Mouse (Mus musculus): ENCODE measurements at regions not wholly inside any gene's neighbourhood (a gene's known extent, or its start where the extent isn't known, plus 50 kb on each side); places are given as distances from the start of the nearest gene placed in this dataset.
A peak's percentile ranks its signal among the peaks of the same experiment; 100 is the strongest.

DNA sequence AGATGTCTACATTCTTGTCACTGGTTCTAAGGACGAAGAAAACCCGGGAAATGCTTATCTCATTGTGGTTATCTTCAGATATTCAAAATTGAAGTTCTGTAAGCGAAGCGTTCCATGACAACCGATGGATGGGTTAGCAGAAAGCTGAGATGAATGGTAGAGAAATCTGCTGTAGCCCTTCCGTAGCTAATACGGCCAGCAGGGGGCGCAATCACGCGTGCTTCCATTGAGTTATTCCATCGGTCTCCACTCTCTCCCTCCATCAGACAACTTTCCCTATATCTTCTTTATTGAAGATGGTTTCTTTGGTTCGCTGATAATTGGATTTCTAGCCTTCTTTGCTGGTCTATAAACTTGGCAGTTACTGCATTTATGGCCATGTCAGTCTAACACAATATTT, 549.5 kb downstream of the Cbln4 start:
- Histone ChIP-seq H3K4me3 (ENCODE audit: control insufficient read depth in 1 of 2, insufficient read depth in 1 of 2, low read depth in 2 of 2, low read length in 2 of 2) (no peak overlapping the region), H3K9ac (ENCODE audit: control insufficient read depth, low read depth, low read length, poor library complexity, severe bottlenecking) (no peak overlapping the region), H3K79me2 (ENCODE audit: control insufficient read depth, insufficient read depth, low read length, poor library complexity) (no peaks in the 10 kb centered on the region), H3K27me3 (ENCODE audit: control insufficient read depth in 1 of 2, insufficient read depth in 2 of 2, low read length in 2 of 2) (no peaks in the 10 kb centered on the region), H3K27ac (ENCODE audit: control insufficient read depth, low read depth, low read length) (no peak overlapping the region), H3K36me3 (ENCODE audit: control insufficient read depth in 1 of 2, insufficient read depth in 2 of 2, low read length in 2 of 2) (no peaks in the 10 kb centered on the region), H3K4me1 (ENCODE audit: control insufficient read depth in 1 of 2, insufficient read depth in 2 of 2, low read length in 2 of 2) (no peaks in the 10 kb centered on the region), H3K9me3 (replicated peaks; ENCODE audit: insufficient read depth, low read length) (no peaks in the 10 kb centered on the region)
- DNase-seq (ENCODE audit: low read depth, low spot score), result no peak
- TF ChIP-seq CTCF (IDR thresholded peaks at IDR 0.05 in 2 of 3, conservative IDR thresholded peaks at IDR 0.05 in 1 of 3; ENCODE audit: control insufficient read depth in 1 of 3, insufficient read depth in 1 of 3, low read depth in 2 of 3, low read length in 3 of 3, poor library complexity in 1 of 3, severe bottlenecking in 1 of 3), result peak in 2 of 3 experiments; percentile 14 to 42; a peak in 4 of 6 replicates
- TF ChIP-seq MAX (IDR thresholded peaks at IDR 0.05; ENCODE audit: low read length), result no peak

DNA sequence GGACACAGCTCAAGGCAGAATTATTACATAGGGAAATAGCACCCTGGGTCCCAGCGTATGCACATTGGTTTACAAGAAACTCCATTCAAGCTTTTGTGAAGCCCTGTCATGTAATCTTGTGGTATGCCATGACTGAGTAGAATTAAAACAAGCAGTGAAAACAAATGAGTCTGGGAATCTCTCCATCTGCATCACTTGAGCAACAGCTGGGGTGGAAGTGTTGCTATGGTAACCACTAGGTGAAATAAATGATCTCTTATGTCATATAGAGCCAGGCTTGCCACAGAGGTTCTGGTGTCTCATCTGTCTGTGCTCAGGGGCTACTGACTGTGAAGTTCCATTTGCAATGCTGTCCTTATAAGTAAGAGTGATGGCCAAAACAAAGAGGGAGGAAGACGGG, 556.0 kb downstream of the Cbln4 start:
- DNase-seq (ENCODE audit: low read depth, low spot score), result no peak
- H3K36me3 ChIP-seq (ENCODE audit: control insufficient read depth in 1 of 2, insufficient read depth in 2 of 2, low read length in 2 of 2), result no peaks in the 10 kb centered on the region
- no peaks in the 10 kb centered on the region for H3K4me1 ChIP-seq (ENCODE audit: control insufficient read depth in 1 of 2, insufficient read depth in 2 of 2, low read length in 2 of 2)
- no peak overlapping the region for H3K9ac ChIP-seq (ENCODE audit: control insufficient read depth, low read depth, low read length, poor library complexity, severe bottlenecking)
- no peak overlapping the region for H3K4me3 ChIP-seq (ENCODE audit: control insufficient read depth in 1 of 2, insufficient read depth in 1 of 2, low read depth in 2 of 2, low read length in 2 of 2)
- H3K27ac ChIP-seq (ENCODE audit: control insufficient read depth, low read depth, low read length), result no peak overlapping the region
- H3K9me3 ChIP-seq (replicated peaks; ENCODE audit: insufficient read depth, low read length), result no peaks in the 10 kb centered on the region
- no peak for TF ChIP-seq POLR2A (IDR thresholded peaks at IDR 0.05; ENCODE audit: control insufficient read depth in 1 of 2, insufficient read depth in 1 of 2, low read depth in 1 of 2, low read length in 2 of 2, poor library complexity in 1 of 2)
- no peak for TF ChIP-seq NRF1 (IDR thresholded peaks at IDR 0.05; ENCODE audit: insufficient read depth, low read depth, low read length, poor library complexity, severe bottlenecking)
- no peak for TF ChIP-seq POLR2AphosphoS5 (IDR thresholded peaks at IDR 0.05; ENCODE audit: borderline replicate concordance, low read depth, low read length)
- no peak for TF ChIP-seq POLR2AphosphoS2 (IDR thresholded peaks at IDR 0.05; ENCODE audit: low read length)
- no peak for TF ChIP-seq GABPA (IDR thresholded peaks at IDR 0.05; ENCODE audit: low read depth, low read length)
- no peaks in the 10 kb centered on the region for H3K79me2 ChIP-seq (ENCODE audit: control insufficient read depth, insufficient read depth, low read length, poor library complexity)
- no peaks in the 10 kb centered on the region for H3K27me3 ChIP-seq (ENCODE audit: control insufficient read depth in 1 of 2, insufficient read depth in 2 of 2, low read length in 2 of 2)

DNA sequence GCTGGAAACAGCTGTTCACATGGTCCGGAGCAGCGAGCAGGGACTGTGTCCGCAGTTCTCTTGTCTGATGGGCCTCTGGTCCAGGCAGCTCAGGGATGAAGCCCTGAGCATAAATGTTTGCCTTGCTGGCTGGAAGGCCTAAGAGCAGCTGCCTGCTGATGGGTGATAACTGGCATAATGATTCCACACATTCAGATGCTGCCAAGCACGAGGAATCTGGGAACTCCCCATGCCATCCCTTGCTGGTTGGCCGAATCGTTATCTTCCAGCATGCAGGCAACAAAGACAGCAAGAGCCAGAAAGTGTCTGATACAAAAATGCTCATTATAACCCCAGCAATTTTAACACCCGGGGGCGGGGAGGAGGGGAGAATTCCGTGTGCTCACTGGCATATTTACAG, 590.0 kb downstream of the Cbln4 start:
- H3K4me3 ChIP-seq (ENCODE audit: control insufficient read depth in 1 of 2, insufficient read depth in 1 of 2, low read depth in 2 of 2, low read length in 2 of 2), result no peak overlapping the region
- H3K9ac ChIP-seq (ENCODE audit: control insufficient read depth, low read depth, low read length, poor library complexity, severe bottlenecking), result no peak overlapping the region
- H3K27ac ChIP-seq (ENCODE audit: control insufficient read depth, low read depth, low read length), result no peak overlapping the region
- H3K27me3 ChIP-seq (ENCODE audit: control insufficient read depth in 1 of 2, insufficient read depth in 2 of 2, low read length in 2 of 2), result no peaks in the 10 kb centered on the region
- no peaks in the 10 kb centered on the region for H3K79me2 ChIP-seq (ENCODE audit: control insufficient read depth, insufficient read depth, low read length, poor library complexity)
- TF ChIP-seq ZMIZ1 (IDR thresholded peaks at IDR 0.05; ENCODE audit: low read depth, low read length) (no peak), RCOR1 (IDR thresholded peaks at IDR 0.05; ENCODE audit: low read depth, low read length) (no peak), CHD1 (IDR thresholded peaks at IDR 0.05; ENCODE audit: low read depth, low read length) (no peak), POLR2A (IDR thresholded peaks at IDR 0.05; ENCODE audit: control insufficient read depth in 1 of 2, insufficient read depth in 1 of 2, low read depth in 1 of 2, low read length in 2 of 2, poor library complexity in 1 of 2) (no peak), MAX (IDR thresholded peaks at IDR 0.05; ENCODE audit: low read length) (no peak), USF2 (IDR thresholded peaks at IDR 0.05; ENCODE audit: borderline replicate concordance in 1 of 2, insufficient read depth in 1 of 2, low read depth in 1 of 2, low read length in 2 of 2) (no peak), ZNF384 (IDR thresholded peaks at IDR 0.05; ENCODE audit: low read depth, low read length) (no peak), NELFE (IDR thresholded peaks at IDR 0.05; ENCODE audit: low read depth, low read length) (no peak), MAZ (IDR thresholded peaks at IDR 0.05; ENCODE audit: low read depth, low read length) (no peak), CHD2 (IDR thresholded peaks at IDR 0.05; ENCODE audit: low read length) (no peak), JUND (IDR thresholded peaks at IDR 0.05; ENCODE audit: low read depth, low read length) (no peak), MEF2A (IDR thresholded peaks at IDR 0.05; ENCODE audit: extremely low read depth, insufficient replicate concordance, low read depth, low read length, poor library complexity, severe bottlenecking) (no peak), POLR2AphosphoS2 (IDR thresholded peaks at IDR 0.05; ENCODE audit: low read length) (no peak), KAT2A (conservative IDR thresholded peaks at IDR 0.05; ENCODE audit: low read depth, low read length) (no peak)
- no peaks in the 10 kb centered on the region for H3K9me3 ChIP-seq (replicated peaks; ENCODE audit: insufficient read depth, low read length)
- H3K4me1 ChIP-seq (ENCODE audit: control insufficient read depth in 1 of 2, insufficient read depth in 2 of 2, low read length in 2 of 2), result no peaks in the 10 kb centered on the region
- no peaks in the 10 kb centered on the region for H3K36me3 ChIP-seq (ENCODE audit: control insufficient read depth in 1 of 2, insufficient read depth in 2 of 2, low read length in 2 of 2)
- no peak for DNase-seq (ENCODE audit: low read depth, low spot score)

Data from MEL (cell line).